In the genomic region with DNA sequence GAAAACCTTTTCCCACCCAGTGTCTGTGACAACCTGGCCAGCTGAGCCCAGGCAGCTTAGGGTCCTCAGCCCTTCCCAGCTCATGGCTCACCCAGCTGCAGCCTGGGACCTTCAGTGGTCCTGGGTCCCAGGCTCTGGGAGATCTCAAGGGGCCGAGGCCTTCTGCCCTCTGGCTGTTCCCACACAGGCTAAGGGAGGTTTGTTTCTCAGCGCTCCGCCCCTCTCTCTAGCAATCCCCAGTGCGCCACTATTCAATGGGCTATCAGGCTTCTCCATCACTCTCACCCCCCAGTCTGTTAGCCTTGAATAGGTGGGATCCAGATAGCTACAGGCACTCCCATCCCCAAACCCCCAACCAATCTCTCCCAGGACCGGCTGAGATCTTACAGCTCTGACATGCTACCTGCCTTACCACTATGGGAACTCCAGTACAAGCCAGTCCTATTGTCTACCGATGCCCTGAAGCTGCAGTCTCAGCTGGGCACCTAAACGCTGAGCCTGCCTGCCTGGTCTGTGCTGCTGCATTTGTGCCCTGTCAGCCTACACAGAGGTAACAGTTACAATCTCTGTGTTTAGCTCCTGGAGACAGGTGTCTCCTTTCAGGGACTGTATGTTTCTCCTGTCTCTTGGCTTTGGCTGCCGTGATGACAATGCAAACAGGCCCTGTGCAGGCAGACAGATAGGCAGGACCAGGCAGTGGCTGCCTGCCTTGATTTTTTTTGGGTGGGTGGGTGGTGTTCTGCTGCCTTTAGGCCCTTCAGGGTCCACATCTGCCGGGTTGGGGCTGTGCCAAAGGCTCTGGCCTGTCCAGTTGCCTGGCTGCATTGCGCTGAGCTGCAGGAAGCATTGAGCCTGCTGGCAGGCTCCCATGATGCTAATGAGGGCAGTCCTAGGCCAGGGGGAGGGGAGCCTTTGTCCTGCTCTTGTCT, we compare ENCODE assay signal across 8 mouse cellular contexts. TPM values are rescaled to one million over a fixed set of nuclear protein-coding genes. Genes with fewer than 3 reads are reported as not detected.
DNase-seq lines count a peak whose midpoint lies in the region.

No protein-coding gene starts in this region.

- peak overlapping the region; percentile 86 for H3K27ac ChIP-seq in hindbrain, embryonic 10.5 days

- H3K4me1 ChIP-seq in hindbrain, embryonic 10.5 days (replicated peaks), result peaks cover 26% of the 10 kb centered on the region

- peaks cover 61% of the 10 kb centered on the region for H3K27me3 ChIP-seq in hindbrain, embryonic 10.5 days (ENCODE audit: insufficient read depth, poor library complexity, severe bottlenecking)

- WGBS in hindbrain, embryonic 10.5 days, result 16% methylated on average over 10 of the region's 10 CpGs

- H3K36me3 ChIP-seq in hindbrain, embryonic 10.5 days, result no peaks in the 10 kb centered on the region

- peak; percentile 38 to 59 for DNase-seq in cerebellum, postnatal 14 days
- DNase-seq in cerebellum, adult 11 months, result no peak
- DNase-seq in embryo, embryonic 9.5 days (ENCODE audit: extremely low spot score), result peak; percentile 52
- DNase-seq in hindbrain, embryonic 10.5 days (ENCODE audit: low spot score), result peak; percentile 77
- DNase-seq in lung, postnatal 14 days, result peak; percentile 48
- no peak for DNase-seq in frontal cortex, postnatal 14 days (ENCODE audit: low spot score in 2 of 2)
- DNase-seq in left cerebral cortex, adult 18-20 months (ENCODE audit: low spot score in 2 of 2), result no peak
- DNase-seq in cerebellum, adult 9-10 months, result no peak

- H3K4me3 ChIP-seq in hindbrain, embryonic 10.5 days, result peak overlapping the region; percentile 26

- no peaks in the 10 kb centered on the region for H3K9me3 ChIP-seq in hindbrain, embryonic 10.5 days

RNA-seq across cellular contexts. Expression of a gene that starts 9.4 kb away (rescaled TPM):
- polyA plus RNA-seq in hindbrain, embryonic 10.5 days (2016; fragmentation: Nextera tagmentation; extraction: Ambion mirVana), result 8.1 and 12.5 TPM in 2 replicates
- total RNA-seq in left cerebral cortex, adult 18-20 months (2021), result under 1 TPM; 0.42 to 0.93 TPM

RNA-seq across cellular contexts. Expression of a gene that starts 22.9 kb away (rescaled TPM):
- polyA plus RNA-seq in hindbrain, embryonic 10.5 days (2016; fragmentation: Nextera tagmentation; extraction: Ambion mirVana), result 3.2 and 4.7 TPM in 2 replicates
- total RNA-seq in left cerebral cortex, adult 18-20 months (2021), result 1 to 10 TPM; 1.3 to 1.4 TPM

RNA-seq across cellular contexts. Expression of a gene that starts 54.9 kb away (rescaled TPM):
- 0.40 and 0.82 TPM in 2 replicates for polyA plus RNA-seq in hindbrain, embryonic 10.5 days (2016; fragmentation: Nextera tagmentation; extraction: Ambion mirVana)
- 10 to 100 TPM; 16.8 to 17.1 TPM for total RNA-seq in left cerebral cortex, adult 18-20 months (2021)

Comparison
In these comparisons a context has a peak if more than half of its experiments do, and no peak if none do; other contexts are left out.
1. DNase-seq: peak in cerebellum, postnatal 14 days (2 of 2), embryo, embryonic 9.5 days (single experiment), hindbrain, embryonic 10.5 days (single experiment) and lung, postnatal 14 days (single experiment); none in cerebellum, adult 11 months (single experiment), frontal cortex, postnatal 14 days (0 of 2), left cerebral cortex, adult 18-20 months (0 of 2) and cerebellum, adult 9-10 months (single experiment).